Mouse (Mus musculus) cerebellum, postnatal 25 days (tissue): ENCODE measurements at regions not wholly inside any gene's neighbourhood (a gene's known extent, or its start where the extent isn't known, plus 50 kb on each side); places are given as distances from the start of the nearest gene placed in this dataset.
"Not testable (repeated sequence)": the region's sequence is repeated elsewhere in the genome, so short reads cannot be mapped to it uniquely, and the experiment has no call there.

ENCODE experiments used
- DNase-seq, 2 experiments: peaks; one replicate each; pipeline ENCODE4 v3.0.0; 2021; ENCODE audit warnings: mixed read lengths in 2 of 2

GRCm38 (mm10) chr13:107830281-107830680 lies 214.0 kb upstream of the Smim15 start:
- DNase-seq = no peak

DNA sequence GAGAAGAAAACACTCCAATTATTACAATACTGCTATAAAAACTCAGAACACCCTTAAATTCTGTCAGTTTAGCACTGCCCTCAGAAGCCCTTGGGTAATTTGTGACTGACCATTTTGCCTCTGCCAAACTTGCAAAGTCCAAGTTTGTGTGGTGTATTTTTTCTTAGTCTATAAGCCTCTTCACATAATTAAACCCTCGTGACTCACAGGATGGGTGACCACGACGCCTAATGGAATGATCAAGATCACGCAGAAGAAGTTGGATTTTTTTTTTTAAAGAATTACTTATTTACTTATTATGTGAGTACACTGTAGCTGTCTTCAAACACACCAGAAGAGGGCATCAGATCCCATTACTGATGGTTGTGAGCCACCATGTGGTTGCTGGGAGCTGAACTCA lies 214.4 kb upstream of the Smim15 start:
- DNase-seq = no peak

DNA sequence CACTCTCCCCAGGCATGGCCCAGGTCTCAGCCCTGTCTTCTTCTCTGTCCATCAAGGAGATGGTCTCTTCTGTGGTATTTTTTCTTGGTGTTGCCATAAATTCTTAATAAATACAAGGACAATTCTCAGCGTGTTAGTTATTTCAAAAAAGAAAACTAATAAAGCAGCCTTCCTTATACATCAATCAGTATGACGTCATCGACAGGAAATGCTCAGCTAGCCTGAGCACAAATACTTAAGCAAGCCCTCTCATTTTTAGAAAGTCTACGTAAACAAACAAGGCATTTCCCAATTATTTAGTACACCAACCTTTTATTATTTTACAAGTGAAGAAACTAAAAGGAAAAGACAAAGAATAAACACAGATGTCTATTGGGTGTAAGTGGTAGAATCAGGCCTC lies 218.6 kb upstream of the Smim15 start:
- no peak for DNase-seq

DNA sequence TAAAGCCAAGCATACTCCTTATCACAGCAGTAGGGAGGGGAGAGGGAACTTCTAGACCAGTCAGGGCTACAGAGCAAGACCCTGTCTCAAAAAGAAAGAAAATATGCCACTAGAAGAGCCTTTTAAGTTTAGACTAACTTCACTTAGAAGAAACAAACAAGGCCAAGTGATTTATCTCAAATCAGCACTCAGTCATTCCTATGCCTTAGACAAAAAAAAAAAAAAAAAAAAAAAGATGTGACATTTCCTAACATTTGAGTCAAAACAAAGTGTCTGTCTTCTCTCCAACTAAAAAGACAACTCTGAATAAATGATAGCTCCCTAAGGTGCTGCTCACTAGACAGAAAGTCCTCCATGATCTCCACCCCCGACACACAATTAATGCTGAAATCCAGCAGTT lies 220.9 kb upstream of the Smim15 start:
- no peak for DNase-seq

GRCm38 (mm10) chr13:107822198-107822597 lies 222.0 kb upstream of the Smim15 start:
- DNase-seq = no peak

GRCm38 (mm10) chr13:107813562-107814161 lies 230.6 kb upstream of the Smim15 start:
- DNase-seq = no peak

DNA sequence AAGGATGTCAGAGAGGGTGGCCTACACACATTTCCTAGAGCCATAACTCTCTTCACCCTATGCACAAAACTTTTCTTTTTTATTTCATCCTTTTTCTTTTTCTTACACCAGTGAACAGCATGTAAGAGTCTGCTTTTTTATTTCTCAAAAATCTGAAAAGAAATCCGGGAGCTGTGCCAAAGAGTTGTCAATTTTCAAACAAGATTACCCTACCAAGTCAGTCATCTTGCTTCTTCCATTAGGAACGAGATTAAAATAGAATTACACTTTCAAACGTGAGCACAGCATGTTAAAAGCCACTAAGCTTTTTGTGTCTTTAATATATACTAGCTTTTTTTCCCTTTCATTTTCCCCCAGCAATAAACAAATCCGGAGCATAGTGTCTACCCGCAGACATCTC lies 232.2 kb upstream of the Smim15 start:
- no peak for DNase-seq

GRCm38 (mm10) chr13:107810802-107811192 lies 233.4 kb upstream of the Smim15 start:
- DNase-seq = no peak

GRCm38 (mm10) chr13:107810060-107810801 lies 234.0 kb upstream of the Smim15 start:
- no peak for DNase-seq

- no peak for DNase-seq
Measured at GRCm38 (mm10) chr13:107808961-107809360, 235.3 kb upstream of the Smim15 start.

GRCm38 (mm10) chr13:107804418-107804817 lies 239.8 kb upstream of the Smim15 start:
- DNase-seq = no peak

DNA sequence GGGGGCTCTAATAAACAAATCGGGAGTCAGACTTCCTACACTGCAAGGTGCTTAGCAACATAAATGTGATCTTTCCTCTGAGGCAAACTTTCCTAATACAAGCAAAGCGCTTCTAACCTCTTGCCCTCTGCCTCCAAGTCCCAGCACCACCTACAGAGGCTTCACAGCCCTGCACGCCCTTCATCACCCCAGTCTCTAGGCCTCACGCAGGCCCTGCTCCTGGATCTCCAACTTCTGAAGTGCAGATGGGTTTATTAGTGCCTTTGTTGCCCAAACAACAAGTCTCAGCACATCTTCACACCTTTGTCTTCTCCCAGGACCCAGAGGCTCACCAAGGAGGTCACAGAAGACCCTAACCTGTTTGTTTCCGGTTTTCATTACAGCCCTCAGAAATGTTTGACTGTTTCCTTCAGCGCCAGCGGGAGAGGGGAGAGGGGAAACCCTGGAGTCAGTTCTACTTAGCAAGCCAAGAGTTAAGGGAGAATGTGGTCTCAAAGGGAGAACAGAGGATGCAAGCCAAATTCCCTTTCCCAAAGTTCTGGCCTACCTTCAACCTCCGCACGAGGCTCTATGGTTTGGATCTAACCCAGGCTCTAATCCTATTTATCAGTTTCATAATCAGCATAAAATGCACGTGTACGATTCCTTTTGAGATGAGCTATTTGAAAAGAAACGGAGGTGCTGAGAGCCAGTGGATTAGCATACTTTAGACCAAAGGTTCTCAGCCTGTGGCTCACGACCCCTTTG lies 244.9 kb upstream of the Smim15 start:
- DNase-seq = no peak

DNA sequence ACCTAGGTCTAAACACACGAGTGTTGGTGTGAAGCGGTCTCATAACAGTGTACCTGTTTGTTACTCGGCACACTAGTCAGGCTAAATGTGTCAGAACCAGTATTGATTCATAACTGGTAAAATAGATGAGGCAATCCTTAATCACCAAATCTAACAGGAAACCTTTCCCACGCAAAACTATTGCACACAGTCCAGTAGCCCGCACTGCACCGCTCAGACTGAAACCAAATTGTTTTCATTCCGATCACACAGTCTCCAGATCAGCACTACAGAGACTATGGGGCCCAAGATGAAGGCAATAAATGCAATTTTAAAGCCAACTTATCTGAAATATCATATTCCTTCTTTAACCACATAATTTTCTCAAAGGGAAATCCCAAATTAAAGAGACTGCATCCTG lies 246.1 kb upstream of the Smim15 start:
- no peak for DNase-seq

DNA sequence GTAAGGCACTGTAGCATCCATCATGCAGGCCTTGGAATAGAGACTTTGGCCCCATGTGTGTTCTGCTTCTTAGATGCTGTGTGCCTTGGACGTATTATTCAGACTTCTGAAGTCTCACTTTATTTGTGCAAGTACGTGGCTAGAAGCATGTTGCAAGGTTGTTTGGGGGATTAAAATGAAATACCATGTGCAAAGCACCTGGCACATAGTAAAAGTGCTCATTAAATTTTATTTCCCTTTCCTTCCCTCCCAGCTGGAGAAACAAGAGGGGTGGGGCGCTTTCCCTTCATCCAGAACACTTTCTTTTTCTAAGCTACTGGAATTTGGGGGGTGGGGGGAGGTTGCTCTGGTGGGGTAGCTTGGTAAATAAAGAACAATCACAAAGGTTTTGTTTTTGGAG lies 248.7 kb upstream of the Smim15 start:
- no peak for DNase-seq

DNA sequence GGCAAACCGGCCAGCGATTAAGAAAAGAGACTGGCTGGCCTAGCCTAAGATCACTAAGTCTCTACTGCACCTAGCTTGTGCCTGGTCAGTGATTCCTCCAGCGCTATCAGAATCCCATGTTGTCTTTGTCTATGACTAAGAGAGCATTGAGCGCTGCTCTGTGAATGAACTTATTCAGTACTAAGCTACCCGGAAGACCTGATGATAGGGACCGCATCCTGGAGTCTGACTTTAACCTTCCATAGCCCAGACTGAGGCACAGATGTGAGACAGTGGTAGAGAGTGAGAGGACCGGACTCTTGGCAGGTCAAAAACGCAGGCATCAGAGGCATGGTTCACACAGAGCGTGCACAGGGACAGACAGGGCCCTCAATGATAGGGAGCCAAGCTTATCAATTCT lies 252.5 kb upstream of the Smim15 start:
- no peak for DNase-seq

DNA sequence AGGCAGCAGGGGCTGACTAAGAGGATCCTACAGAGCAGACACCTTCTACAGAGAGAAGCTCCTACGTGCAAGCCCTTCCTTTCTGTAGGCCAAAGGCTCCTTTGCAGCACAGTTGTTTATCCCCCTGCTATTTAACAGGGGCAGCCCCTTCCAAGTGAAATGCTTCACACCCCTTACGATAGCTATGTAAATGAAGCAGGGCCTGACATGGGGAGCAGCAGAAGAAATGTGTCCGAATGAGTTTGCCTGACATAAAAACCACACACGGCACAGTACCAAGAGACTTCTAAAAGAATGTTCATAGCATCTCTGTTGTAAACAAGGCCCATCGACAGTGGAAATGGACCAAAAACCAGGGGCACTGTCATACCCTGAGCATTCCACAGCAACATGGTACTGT lies 259.3 kb upstream of the Smim15 start:
- DNase-seq = no peak

GRCm38 (mm10) chr13:107781741-107782140 lies 262.5 kb upstream of the Smim15 start:
- no peak for DNase-seq

DNA sequence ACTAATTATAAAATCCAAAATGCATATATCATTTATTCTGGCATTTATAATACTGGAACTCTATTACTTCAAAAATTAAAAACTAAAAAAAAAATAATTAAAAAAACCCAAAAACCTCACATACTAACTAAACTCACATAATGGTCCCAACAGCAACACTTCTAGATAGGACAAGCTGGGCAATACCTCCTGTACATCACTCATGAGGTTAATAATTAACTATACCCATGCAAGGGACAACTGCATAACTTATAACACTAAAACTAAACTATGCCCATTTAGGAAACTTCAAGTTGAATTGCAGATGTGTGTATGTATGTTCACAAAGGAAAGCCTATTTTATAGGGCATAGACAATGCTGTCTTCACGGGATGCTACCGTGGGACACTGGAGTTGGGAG lies 263.0 kb upstream of the Smim15 start:
- DNase-seq = no peak

- DNase-seq = no peak
Measured at GRCm38 (mm10) chr13:107779591-107779990, 264.7 kb upstream of the Smim15 start.

- not testable (repeated sequence) for DNase-seq
Measured at GRCm38 (mm10) chr13:107774499-107774898, 269.7 kb upstream of the Smim15 start.

DNA sequence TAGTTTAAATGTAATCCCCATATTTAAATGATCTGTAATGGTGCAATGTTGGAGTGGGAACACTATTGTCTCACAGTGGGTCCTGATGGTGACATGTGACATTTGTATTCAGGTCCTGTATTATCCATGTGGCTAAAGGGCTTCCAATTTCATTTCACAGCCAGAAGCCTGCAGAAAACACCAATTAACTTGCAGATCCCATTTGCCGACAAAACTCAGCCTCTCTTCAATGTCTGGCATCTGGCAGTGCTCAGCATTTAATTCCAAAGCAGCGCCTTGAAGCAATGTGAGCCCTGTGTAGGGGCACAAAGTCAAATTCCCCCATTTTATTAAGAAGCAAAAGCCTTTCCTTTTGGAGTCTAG lies 277.0 kb upstream of the Smim15 start:
- DNase-seq = no peak

DNA sequence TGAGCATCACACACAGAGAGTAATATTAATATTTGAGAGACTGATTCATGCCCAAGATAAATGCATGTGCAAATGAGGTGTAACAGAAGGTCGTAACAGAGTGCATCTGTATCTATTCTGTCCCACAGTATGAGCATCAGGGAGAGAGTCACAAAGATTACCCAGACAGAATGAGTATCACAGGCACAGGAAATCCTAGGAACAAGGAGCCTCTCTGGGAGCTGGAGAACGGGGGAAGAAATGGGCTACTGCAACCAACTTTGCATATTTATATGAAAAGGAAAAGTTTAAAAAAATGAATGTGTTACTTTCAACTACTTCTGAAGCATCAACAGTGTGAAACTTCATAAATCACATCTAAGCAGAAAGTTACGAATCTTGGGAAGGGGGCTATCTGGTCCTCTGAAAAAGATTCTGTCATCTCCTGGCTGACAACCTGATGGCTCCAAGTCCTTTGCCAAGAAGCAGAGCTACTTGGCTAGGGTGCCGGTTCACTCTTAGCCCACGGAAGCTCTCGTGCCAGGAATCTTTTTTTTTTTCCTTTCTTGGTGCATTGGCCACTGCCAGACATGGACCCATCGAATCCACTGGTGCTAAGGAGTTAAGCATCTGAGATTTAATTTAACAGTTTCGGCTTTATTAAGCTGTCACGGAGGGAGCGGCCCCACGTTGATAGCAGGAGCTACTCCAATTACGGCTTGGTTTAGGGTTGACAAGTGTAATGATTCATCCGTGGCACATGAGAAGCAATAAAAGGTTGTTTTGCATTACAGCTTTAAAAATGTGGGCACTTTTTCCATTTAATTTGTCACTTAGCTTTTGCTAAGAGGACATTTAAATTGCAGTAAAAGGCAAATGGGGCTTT lies 277.6 kb upstream of the Smim15 start:
- peak; percentile 23 to 40 for DNase-seq

DNA sequence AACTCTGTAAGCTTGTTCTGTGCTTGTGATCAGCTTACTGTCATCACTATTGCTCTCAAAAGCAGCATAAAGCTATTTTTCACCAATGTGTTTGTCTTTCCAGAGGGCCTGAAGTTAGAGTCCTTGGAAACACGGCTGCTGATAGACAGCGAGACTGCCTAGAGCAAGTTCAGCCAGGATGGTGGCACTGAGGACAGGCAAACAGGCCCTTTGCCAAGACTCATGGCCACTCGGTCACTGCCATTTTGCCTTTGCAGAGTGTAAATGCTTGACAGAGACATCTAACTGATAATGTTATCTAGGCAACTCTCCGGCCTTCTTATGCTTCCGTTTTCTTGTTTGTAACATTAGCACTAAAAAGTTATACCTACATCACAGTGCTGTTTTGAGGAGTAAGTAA lies 280.3 kb upstream of the Smim15 start:
- DNase-seq = no peak
